Mouse (Mus musculus) myocyte (in vitro differentiated cells): Measurements from ENCODE around the gene Olfr125. TPM values are rescaled to one million over a fixed set of nuclear protein-coding genes. Genes with fewer than 3 reads are reported as not detected.

Experiments
- H3K27me3 ChIP-seq: one replicate; pipeline ENCODE4 v1.6.1; 2011; ENCODE audit not compliant: control insufficient read depth, insufficient read depth, insufficient read length
- H3K36me3 ChIP-seq: one replicate; pipeline ENCODE4 v1.6.1; 2011; ENCODE audit not compliant: control insufficient read depth, insufficient read depth
- H3K4me2 ChIP-seq: one replicate; pipeline ENCODE4 v1.6.1; 2011; ENCODE audit warnings: low read depth, control low read depth
- H3K4me3 ChIP-seq: one replicate; pipeline ENCODE4 v1.5.1; 2011; ENCODE audit warnings: mild to moderate bottlenecking, control low read depth, moderate library complexity
- H3K79me2 ChIP-seq: one replicate; pipeline ENCODE4 v1.6.1; 2011; ENCODE audit not compliant: control insufficient read depth, insufficient read depth
- H3ac ChIP-seq: one replicate; pipeline ENCODE4 v1.6.1; 2011; ENCODE audit not compliant: control insufficient read depth, insufficient read length
- CEBPB ChIP-seq: IDR thresholded peaks from 2 replicates; pipeline ENCODE4 v1.6.1; 2011; ENCODE audit warnings: mild to moderate bottlenecking, moderate library complexity; ENCODE audit not compliant: poor library complexity, insufficient read depth, severe bottlenecking
- E2F4 ChIP-seq: IDR thresholded peaks from one replicate; pipeline ENCODE4 v1.6.1; 2011; ENCODE audit warnings: mild to moderate bottlenecking, control low read depth, moderate library complexity; ENCODE audit not compliant: insufficient read depth
- MAX ChIP-seq: IDR thresholded peaks from one replicate; pipeline ENCODE4 v1.6.1; 2011; ENCODE audit warnings: low read depth, mild to moderate bottlenecking, control low read depth
- MYOD1 ChIP-seq, 3 experiments: IDR thresholded peaks; one replicate each; pipeline ENCODE4 v1.6.1; 2011; ENCODE audit warnings: control low read depth in 2 of 3, low read depth in 2 of 3, mild to moderate bottlenecking in 2 of 3, moderate library complexity in 1 of 3; ENCODE audit not compliant: insufficient read length in 2 of 3, control insufficient read depth in 1 of 3
- MYOG ChIP-seq, 3 experiments: IDR thresholded peaks; one replicate each; pipeline ENCODE4 v1.6.1; 2011; ENCODE audit warnings: control low read depth in 2 of 3, low read depth in 2 of 3, mild to moderate bottlenecking in 2 of 3; ENCODE audit not compliant: insufficient read length in 2 of 3, control insufficient read depth in 1 of 3, insufficient read depth in 1 of 3
- POLR2A ChIP-seq: IDR thresholded peaks from one replicate; pipeline ENCODE4 v1.6.1; 2011; ENCODE audit warnings: low read depth, mild to moderate bottlenecking, control low read depth, moderate library complexity; ENCODE audit not compliant: insufficient read length
- POLR2AphosphoS2 ChIP-seq: IDR thresholded peaks from one replicate; pipeline ENCODE4 v1.6.1; 2011; ENCODE audit warnings: low read depth, control low read depth; ENCODE audit not compliant: insufficient read length
- REST ChIP-seq: IDR thresholded peaks from one replicate; pipeline ENCODE4 v1.6.1; 2011; ENCODE audit warnings: mild to moderate bottlenecking, control low read depth, moderate library complexity; ENCODE audit not compliant: insufficient read depth, insufficient read length
- SRF ChIP-seq: IDR thresholded peaks from one replicate; pipeline ENCODE4 v1.6.1; 2011; ENCODE audit warnings: low read depth; ENCODE audit not compliant: control insufficient read depth, insufficient read length
- TCF12 ChIP-seq: IDR thresholded peaks from one replicate; pipeline ENCODE4 v1.6.1; 2011; ENCODE audit warnings: mild to moderate bottlenecking, control low read depth; ENCODE audit not compliant: poor library complexity, insufficient read depth, severe bottlenecking
- TCF3 ChIP-seq: IDR thresholded peaks from one replicate; pipeline ENCODE4 v1.6.1; 2011; ENCODE audit warnings: low read depth, control low read depth; ENCODE audit not compliant: insufficient read length
- USF1 ChIP-seq: IDR thresholded peaks from one replicate; pipeline ENCODE4 v1.6.1; 2011; ENCODE audit warnings: low read depth, mild to moderate bottlenecking, control low read depth, moderate library complexity
- polyA plus RNA-seq: library from polyadenylated mRNA; unstranded; fragments of >200 nt; fragmentation: generic; extraction: Trizol; gene quantifications from one replicate; pipeline ENCODE4 v1.2.1, GENCODE M21; 2012; ENCODE audit warnings: missing spikeins

The Olfr125 gene
- polyA plus RNA-seq, 1 experiment = not detected

DNA sequence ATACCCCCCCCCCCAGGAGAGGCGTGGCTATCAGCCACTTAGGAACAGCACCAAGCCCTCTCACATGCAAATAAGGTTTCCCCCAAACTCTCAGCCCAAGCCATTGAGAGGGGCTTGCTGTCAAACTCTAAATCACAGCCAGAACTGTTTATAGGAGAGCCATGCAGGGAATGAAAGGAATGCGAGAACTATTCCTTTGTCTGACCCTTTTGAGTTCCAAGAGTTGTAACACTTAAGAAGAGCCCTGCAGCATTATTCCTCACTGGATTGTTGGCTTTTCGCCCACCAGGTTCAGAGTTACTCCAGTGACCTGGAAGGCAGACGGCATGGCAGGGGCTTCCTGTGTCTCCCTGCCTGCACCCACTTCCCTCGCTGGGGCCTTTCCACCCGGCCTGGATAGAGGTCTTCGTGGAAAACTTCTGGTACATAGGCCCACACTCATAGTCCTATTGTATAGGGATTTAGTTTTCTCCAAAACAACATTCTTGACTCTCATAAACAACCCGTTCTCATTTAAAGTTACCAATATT is 37.0 kb downstream of the Olfr125 start:
- TF ChIP-seq MYOD1 (IDR thresholded peaks at IDR 0.05; ENCODE audit: control insufficient read depth in 1 of 3, insufficient read length in 2 of 3, low read depth in 2 of 3) = no peak
- no peak for TF ChIP-seq POLR2AphosphoS2
- TF ChIP-seq MYOG (IDR thresholded peaks at IDR 0.05; ENCODE audit: control insufficient read depth in 1 of 3, insufficient read depth in 1 of 3, insufficient read length in 2 of 3, low read depth in 2 of 3) = no peak
- TF ChIP-seq REST = no peak
- TF ChIP-seq USF1 = no peak
- no peak for TF ChIP-seq MAX
- no peak for TF ChIP-seq E2F4
- no peak for TF ChIP-seq SRF
- TF ChIP-seq CEBPB = no peak
- TF ChIP-seq TCF12 = no peak
- no peak for TF ChIP-seq TCF3
- no peak for TF ChIP-seq POLR2A
- H3K4me3 ChIP-seq = no peak overlapping the region
- no peaks in the 10 kb centered on the region for H3K36me3 ChIP-seq
- H3ac ChIP-seq = no peak overlapping the region
- H3K4me2 ChIP-seq = no peak overlapping the region
- H3K27me3 ChIP-seq = no peaks in the 10 kb centered on the region
- H3K79me2 ChIP-seq = no peaks in the 10 kb centered on the region

GRCm38 (mm10) chr17:37873830-37874229 is 41.1 kb downstream of the Olfr125 start:
- Histone ChIP-seq H3K4me3 (no peak overlapping the region), H3K79me2 (no peaks in the 10 kb centered on the region), H3K27me3 (no peaks in the 10 kb centered on the region), H3K36me3 (no peaks in the 10 kb centered on the region), H3ac (no peak overlapping the region), H3K4me2 (no peak overlapping the region)
- TF ChIP-seq REST (no peak), CEBPB (no peak), TCF3 (no peak), POLR2AphosphoS2 (no peak), USF1 (no peak), TCF12 (no peak)

Other genes starting within 250 kb of the Olfr125 start
- gene Olfr114, start 240.2 kb upstream of the Olfr125 start, polyA plus RNA-seq = not detected
- gene Olfr115, start 205.8 kb upstream of the Olfr125 start, polyA plus RNA-seq = not detected
- not detected for gene Olfr116, start 205.8 kb upstream of the Olfr125 start, polyA plus RNA-seq
- not detected for gene Olfr117, start 169.2 kb upstream of the Olfr125 start, polyA plus RNA-seq
- not detected for gene Olfr118, start 166.0 kb upstream of the Olfr125 start, polyA plus RNA-seq
- not detected for gene Olfr119, start 136.4 kb upstream of the Olfr125 start, polyA plus RNA-seq
- gene Olfr120, start 111.1 kb upstream of the Olfr125 start, polyA plus RNA-seq = not detected
- gene Olfr121, start 84.1 kb upstream of the Olfr125 start, polyA plus RNA-seq = not detected
- not detected for gene Olfr122, start 64.3 kb upstream of the Olfr125 start, polyA plus RNA-seq
- not detected for gene Olfr123, start 39.4 kb upstream of the Olfr125 start, polyA plus RNA-seq
- not detected for gene Olfr124, start 33.1 kb upstream of the Olfr125 start, polyA plus RNA-seq
- not detected for gene Olfr126, start 14.5 kb downstream of the Olfr125 start, polyA plus RNA-seq
- gene Olfr127, start 67.5 kb downstream of the Olfr125 start, polyA plus RNA-seq = not detected
- not detected for gene Olfr128, start 87.6 kb downstream of the Olfr125 start, polyA plus RNA-seq
- not detected for gene Olfr761, start 120.1 kb downstream of the Olfr125 start, polyA plus RNA-seq
- not detected for gene Olfr129, start 227.1 kb downstream of the Olfr125 start, polyA plus RNA-seq
- not detected for gene Olfr130, start 231.0 kb downstream of the Olfr125 start, polyA plus RNA-seq